Mouse (Mus musculus) monocyte, adult 5-6 weeks (primary cell): ENCODE data around the gene Selenof. TPM values are rescaled to one million over a fixed set of nuclear protein-coding genes. Genes with fewer than 3 reads are reported as not detected.
A peak's percentile ranks its signal among the peaks of the same experiment; 100 is the strongest.

Experiments used
- ATAC-seq: fragments of 153-309, 156-312 bp; replicated peaks from 2 replicates; pipeline ENCODE4 v1.8.0; 2017; ENCODE audit warnings: mild to moderate bottlenecking; ENCODE audit not compliant: low TSS enrichment, insufficient number of reproducible peaks, severe bottlenecking, poor library complexity, low FRiP score
- total RNA-seq: library from RNA; stranded (forward); fragments of 200-1000, 200-491, 200-594 nt; gene quantifications from 3 replicates; pipeline ENCODE4 v1.2.3, GENCODE M21; 2017

Gene Selenof
- total RNA-seq, 1 experiment from 2014 or later, result 627 TPM

GRCm38 (mm10) chr3:144556625-144557324, 13.3 kb upstream of the Selenof start:
- no peak for ATAC-seq

- ATAC-seq, result no peak
Observed at GRCm38 (mm10) chr3:144558274-144558673, 11.8 kb upstream of the Selenof start.

- peak; percentile 82 for ATAC-seq
Observed at GRCm38 (mm10) chr3:144561511-144562250, 8.4 kb upstream of the Selenof start.

- ATAC-seq, result no peak
Observed at GRCm38 (mm10) chr3:144563916-144564315, 6.2 kb upstream of the Selenof start.

DNA sequence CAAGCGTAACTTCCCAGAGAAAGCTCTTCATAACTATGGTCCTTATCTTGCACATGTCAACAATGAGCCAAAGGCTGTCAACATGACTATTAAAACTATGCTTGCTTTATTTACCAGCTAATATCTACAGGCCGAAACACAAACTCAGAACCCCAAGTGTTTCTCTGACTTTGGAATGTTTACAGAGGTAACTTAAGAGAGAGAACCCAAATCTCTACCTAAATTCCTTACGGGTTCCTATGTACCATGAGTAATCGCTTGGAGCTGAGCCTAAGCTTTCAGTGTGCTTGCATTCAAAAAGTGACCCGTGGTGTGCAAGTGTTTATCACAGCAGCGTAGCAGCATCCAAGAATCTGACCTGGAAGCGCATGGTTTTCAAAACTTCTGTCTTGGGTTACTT, 4.9 kb upstream of the Selenof start:
- ATAC-seq, result no peak

- no peak; the same call in 1 of the 2 replicates for ATAC-seq
Observed at GRCm38 (mm10) chr3:144568861-144569361, 1.2 kb upstream of the Selenof start.

DNA sequence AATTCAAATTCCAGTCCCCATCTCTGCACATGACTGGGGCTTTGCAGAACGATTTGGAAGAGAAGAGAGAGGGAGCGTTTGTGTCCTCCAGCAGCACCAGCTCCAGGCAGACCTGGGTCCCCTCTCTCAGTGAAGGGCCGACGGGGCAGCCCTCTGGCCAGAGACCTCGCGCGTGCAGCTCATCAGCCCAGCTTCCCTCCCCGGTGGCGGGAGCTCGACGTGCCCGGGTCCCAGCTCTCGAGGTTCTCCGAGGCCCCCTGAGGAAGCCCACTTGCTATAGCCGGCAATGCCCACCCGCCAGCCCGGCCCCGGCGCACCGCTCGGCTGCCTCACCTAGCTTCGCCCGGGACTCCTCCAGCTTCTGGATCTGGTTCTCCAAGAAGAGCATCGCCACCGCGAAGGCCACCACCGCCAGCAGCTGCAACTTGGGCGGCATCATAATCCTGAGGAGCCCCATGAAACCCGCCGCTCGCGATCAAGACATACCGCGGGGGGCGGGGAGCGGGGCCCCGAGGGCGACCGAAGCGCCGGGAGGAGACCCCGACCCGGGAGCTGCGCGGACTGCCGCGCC, 618 bp upstream of the Selenof start:
- ATAC-seq, result no peak

DNA sequence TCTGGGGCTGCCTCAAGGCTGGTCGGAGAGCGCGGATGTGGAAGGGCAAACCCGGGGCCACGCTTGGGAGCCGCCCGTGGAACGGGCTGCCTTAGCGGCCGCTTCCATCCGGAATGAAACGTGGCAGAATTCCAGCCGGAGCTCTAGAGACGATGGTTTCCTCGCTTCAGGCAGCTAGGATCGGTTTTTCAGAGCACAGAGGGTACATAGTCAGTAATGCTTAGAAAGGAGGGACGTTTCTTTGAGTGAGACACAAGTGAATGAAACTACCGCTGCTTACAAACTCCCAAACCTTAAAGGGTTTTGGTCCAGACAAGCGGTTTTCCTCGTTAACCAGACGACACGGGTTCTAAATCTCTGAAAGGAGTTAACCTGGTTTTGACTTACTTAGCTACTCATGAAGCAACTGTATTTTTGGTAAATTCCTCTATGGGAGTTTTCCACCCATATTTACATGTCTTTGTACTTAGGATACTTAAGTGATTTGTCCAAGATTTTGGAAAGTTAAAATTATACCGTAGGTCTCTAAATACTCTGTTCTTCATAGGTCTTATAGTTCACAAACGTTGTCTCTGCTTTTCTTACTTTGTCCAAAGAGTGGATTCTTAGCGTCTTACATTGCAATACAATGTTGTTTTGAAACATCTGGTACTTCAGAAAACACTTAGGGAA, 848 bp downstream of the Selenof start:
- no peak for ATAC-seq

GRCm38 (mm10) chr3:144574256-144574655, 4.2 kb downstream of the Selenof start:
- no peak for ATAC-seq

- no peak for ATAC-seq
Observed at GRCm38 (mm10) chr3:144577366-144578340, 7.5 kb downstream of the Selenof start.

GRCm38 (mm10) chr3:144578921-144579320, 8.8 kb downstream of the Selenof start:
- no peak for ATAC-seq

GRCm38 (mm10) chr3:144579796-144580195, 9.7 kb downstream of the Selenof start:
- ATAC-seq, result no peak

DNA sequence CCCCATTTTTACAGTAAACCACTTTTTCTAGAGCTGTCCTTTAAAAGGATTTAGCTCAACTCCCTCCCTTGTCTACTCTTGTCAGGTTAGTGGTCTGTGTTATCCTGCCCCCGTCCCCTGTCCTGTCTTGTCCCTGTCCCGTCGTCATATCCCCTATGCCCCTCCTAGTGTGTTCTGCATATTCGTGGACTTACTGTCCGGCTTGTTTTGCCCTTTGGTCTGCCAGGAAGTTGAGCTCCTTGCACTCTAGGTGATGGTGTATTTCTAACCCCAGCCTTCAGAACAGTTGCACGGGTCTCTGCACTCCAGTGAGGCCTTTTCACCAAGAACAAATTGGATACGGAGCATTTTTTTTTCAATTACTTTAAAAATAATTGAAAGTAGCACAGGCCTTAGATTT, 10.2 kb downstream of the Selenof start:
- ATAC-seq, result no peak

GRCm38 (mm10) chr3:144581842-144582241, 11.7 kb downstream of the Selenof start:
- ATAC-seq, result no peak

DNA sequence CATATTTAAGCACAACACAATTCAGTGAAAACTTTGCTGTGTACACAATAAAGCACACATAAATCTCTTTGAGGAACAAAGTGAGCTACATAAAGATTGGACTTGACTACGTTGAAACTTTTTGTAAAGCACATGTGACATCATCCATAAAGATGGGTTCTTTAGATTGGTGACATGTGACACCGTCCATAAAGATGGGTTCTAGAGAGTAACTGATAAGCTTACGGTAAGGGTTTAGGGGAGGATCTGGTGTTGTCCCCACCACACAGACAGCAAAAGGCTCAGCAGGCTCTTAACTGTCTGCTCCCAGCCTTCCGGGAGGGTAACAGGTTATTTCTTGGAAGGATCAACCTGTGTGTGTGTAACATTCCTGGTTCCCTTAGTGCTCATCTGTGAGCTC, 12.2 kb downstream of the Selenof start:
- ATAC-seq, result no peak

- no peak for ATAC-seq
Observed at GRCm38 (mm10) chr3:144583789-144584188, 13.7 kb downstream of the Selenof start.

DNA sequence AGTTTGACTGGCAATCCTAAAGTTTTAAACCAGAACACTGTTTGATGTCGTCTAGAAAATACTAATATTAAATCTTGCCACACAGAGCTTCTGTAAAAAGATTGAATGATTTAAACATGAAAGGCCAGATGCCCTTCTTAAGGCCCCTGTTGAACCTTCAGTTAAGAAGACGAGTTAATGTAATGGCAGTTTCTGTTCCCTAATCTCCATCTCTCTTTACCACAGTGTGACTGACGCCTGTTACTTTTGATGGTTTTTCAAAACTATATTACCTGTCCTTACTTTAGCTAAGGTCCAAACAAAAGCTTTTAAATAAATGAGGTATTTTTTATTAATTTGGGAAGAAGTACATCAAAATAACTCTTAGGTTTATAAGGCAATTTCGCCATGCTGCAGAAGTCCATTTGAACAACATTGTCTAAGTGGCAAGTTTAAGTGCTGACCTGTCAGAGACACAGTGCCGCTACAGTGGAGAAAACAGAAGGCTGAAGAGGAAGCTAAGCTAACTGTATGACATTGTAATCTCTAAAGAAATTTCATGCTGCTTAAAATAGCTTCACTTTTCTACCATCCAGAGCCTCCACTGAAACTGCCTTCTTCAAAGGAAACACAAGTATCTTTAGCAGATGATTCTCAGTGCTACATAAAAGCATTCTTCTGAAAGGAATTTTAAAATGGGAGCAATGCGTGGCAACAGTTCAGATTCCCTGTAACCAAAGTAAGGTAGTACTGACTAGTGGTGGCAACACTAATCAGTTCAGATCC, 14.9 kb downstream of the Selenof start:
- ATAC-seq, result peak; percentile 27; the same call in 1 of the 2 replicates
